Mouse (Mus musculus): ENCODE data around the gene Etfrf1. TPM values are rescaled to one million over a fixed set of nuclear protein-coding genes. Genes with fewer than 3 reads are reported as not detected.

Gene Etfrf1
- total RNA-seq, 2 experiments from 2014 or later: 57.4 to 57.6 TPM

DNA sequence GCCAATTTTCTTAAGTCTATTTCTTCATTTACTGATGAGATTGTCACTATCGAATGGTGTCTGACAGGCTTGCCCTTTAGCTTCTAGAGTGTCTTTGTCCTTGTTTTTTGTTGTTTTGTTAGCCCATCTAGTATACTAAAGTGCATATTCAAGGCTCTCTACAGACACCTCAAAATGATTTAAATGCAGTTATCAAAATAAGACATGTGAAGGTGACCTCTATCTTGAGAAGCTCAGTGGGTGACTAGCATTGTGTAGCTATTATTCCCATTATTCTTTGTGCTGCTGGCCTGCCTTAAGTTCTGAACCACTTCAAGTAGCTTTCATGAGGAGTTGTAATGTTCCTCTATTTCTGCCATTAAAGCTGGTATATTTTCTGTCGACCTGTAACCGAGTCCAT, 4.9 kb downstream of the Etfrf1 start:
- no peak for DNase-seq (ENCODE audit: low spot score)

DNA sequence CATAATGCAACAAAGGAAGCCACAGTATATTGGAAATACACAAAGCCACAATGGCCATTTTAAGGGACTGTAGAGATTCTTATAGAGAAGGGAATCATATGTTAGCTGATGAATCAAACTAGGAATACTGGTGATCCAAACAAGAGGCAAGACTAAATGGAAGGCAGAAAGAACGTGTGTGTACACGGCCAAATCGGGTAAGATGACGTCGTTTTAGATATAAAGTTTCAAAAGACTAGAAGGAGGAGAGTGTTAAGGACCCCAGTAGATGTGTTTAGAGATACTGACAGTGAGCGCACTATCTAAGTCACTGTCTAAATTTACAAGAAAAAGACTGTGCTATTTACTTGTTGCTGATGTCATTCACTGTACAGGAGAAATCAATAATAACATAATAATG, 13.3 kb downstream of the Etfrf1 start:
- DNase-seq (ENCODE audit: low spot score): no peak

DNA sequence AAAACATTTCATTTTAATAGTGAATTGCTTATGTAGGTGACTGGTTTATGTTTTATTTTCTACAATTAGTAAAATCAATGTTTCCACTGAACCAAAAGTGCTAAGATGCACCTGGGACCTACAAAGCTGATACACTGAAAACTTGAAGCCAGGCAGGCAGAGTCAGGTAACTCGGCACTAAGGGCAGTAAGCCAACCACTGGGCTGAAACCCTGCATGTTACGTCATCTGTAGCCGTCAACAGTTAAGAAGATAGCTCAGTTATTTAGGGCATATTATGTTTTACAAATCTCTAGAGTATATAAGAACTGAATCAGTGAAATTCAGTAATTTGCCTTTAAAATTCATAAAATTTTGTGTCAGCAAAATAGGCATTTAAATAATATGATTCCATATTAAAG, 15.4 kb downstream of the Etfrf1 start:
- DNase-seq (ENCODE audit: low spot score): no peak

DNA sequence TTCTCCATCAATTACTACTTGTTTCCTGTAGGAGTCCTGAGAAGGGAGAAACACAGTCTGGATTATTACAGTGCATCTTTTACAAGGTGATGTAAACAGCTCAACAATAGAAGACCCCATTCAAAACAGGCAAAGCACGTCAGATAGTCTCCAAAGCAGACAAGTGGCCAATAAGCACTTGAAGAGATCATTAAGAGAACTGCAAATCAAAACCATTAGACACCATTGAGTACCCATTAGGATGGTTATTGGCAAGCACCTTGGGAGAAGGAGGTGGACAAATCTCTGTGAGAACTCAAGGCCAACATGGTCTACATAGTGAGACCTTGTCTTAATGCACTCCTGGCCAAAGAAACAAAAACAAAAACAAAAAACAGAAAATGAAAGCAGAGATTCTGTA, 23.5 kb downstream of the Etfrf1 start:
- no peak for DNase-seq (ENCODE audit: low spot score)

DNA sequence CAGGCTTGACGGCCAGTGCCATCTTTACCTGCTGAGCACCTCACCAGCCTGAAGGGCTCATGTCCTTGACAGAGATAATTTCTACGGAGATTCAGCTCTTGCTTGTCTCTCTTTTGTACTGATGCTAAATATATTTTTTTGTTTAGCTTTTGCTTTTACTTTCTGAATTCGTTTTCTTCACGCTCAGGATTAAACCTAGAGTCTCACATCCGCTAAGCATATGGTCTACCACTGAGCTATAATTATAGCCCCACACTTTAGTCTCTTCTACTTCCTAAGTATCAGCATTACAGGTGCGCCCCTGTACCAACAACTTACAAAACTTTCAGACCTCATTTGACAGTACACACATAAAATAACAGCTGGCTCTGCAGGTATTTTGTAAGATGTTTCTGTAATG, 24.4 kb downstream of the Etfrf1 start:
- DNase-seq (ENCODE audit: low spot score): no peak

DNA sequence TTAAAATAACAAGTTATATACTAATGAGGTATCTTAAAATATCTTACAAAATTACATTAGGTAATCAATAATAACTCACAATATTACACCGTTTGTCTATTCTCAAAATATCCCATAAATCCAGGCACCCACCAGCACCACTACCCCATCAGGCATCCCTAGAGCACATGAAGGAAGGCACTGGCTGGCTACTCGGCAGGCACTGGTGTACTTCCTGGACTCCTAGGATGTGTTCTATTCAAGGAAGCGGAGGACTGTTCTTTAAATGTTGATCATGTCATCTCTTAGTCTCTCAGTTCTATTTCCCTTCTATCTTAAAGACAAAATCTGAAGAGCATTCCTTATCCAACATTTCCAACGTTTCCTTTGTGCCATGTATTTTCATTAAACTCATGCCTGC, 26.2 kb downstream of the Etfrf1 start:
- DNase-seq (ENCODE audit: low spot score): no peak

- DNase-seq (ENCODE audit: low spot score): no peak
These were observed 29.4 kb downstream of the Etfrf1 start for GRCm38 (mm10) chr6:145240285-145240684.

GRCm38 (mm10) chr6:145242521-145242920, 31.6 kb downstream of the Etfrf1 start:
- DNase-seq (ENCODE audit: low spot score): no peak

DNA sequence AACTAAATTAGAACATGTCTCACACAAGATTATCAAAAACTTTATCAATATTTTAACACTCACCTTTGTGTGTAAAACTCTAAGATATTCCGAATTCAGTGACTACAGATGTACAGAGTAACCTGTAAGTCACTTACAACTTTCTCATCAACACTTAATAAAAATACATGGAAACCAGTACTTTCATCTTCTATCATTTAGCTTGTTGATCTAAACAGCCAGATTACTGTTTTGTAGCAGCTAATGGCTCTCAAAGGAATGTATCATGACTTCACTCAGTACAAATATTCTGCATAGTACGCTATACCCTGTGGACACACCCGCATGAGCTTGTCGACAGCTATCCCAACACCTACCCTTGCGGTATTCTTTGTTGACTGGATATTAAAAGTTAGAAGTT, 35.9 kb downstream of the Etfrf1 start:
- no peak for DNase-seq (ENCODE audit: low spot score)

- DNase-seq (ENCODE audit: low spot score): no peak
These were observed 37.0 kb downstream of the Etfrf1 start for GRCm38 (mm10) chr6:145247886-145248285.

DNA sequence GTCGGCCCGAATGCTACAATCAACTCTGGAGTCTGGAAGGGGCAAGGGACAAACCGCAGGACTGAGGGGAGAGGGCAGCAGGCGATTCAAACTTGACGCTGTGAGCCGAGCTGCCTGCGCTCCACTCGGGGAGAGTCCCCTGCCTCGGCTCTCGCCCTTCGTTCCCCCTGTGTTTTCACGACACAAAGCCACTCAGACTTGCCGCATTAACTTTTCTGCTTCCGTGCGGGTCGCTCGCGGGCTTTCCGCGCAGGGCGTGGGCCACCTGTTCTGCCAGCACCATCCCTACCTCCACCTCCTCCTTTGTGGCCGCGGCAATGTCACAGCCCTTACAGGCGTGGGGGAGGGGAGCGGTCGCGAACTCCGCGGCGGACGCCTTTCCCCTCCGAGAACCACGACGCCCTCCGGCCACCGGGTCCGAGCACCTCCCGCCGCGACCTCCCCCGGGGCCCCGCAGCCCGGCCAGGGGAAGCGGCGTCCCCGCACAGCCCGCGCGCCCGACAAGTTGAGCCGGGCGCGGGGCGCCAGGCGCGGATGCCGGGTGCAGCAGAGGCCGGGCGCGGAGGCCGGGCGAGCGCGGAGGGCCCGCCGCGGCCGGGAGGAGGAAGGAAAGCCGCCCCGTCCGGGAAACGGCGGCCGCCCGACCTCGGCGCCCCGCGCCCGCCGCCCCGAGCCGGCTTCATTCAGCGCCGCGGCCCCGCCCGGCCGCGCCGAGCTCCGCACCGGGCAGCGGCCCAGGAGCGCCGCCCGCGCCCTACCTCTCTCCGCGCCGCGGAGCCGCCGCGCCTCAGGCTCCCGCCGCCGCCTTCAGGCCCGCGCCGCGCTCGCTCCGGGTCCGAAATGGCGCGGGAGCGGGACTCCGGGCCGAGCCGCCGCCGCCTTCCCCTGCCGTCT, 38.6 kb downstream of the Etfrf1 start:
- DNase-seq (ENCODE audit: low spot score): peak; percentile 24

DNA sequence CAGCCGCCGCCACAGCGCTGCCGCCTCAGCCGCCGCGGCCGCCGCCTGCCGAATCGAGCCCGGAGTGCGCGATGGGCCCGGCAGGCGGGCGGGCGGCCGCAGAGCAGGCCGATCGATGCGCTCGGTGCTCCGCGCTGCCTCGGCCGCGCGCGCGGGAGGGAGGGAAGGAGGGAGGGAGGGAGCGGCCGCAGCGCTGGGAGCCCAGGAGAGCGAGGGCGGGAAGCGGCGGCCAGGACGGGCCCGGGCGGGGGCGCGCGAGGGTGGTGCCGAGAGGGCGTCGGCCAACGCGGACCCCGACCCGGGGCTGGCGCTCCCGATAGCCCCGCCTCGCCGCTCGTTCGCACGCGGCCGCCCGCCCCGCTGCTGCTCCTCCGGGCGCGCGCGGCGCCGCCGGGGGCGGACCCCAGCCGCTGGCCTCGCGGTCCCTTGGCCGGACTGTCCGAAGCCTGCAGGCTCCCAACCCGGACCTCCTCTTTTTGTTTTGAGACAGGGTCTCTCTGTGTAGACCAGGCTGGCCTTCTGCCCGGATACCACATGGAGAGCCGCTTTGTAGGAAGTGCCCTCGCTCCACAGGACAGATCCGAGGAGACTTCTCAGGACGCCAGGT, 39.4 kb downstream of the Etfrf1 start, which contains the start of gene Kras:
Kras (minus strand) TSS at position 55 of the 607 bp plus-strand sequence.
- peak; percentile 87 for DNase-seq (ENCODE audit: low spot score)

- no peak for DNase-seq (ENCODE audit: low spot score)
These were observed 39.9 kb downstream of the Etfrf1 start for GRCm38 (mm10) chr6:145250820-145251219.

GRCm38 (mm10) chr6:145255952-145256700, 45.2 kb downstream of the Etfrf1 start:
- DNase-seq (ENCODE audit: low spot score): peak; percentile 27

- no peak for DNase-seq (ENCODE audit: low spot score)
These were observed 45.8 kb downstream of the Etfrf1 start for GRCm38 (mm10) chr6:145256701-145257073.

DNA sequence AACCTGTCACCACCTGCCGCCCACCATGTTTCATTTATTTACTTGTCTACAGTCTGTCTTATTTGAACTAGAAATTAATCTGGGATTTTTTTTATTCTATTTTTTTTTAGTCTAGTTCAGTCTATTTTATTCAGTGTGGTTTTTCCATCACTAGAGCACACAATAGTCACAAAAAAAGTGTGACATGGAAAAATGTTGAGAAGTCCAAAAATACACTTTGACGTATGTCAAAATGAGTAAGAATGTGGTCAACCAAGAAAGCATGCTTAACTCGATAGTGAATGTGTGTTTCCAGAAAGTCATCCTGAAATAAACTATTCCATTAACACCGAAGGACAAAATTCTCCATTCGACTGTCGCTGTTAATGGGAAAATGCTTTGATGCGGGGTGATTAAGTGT, 51.4 kb downstream of the Etfrf1 start:
- DNase-seq (ENCODE audit: low spot score): no peak

Other genes starting within 250 kb of the Etfrf1 start
- under 1 TPM; 0.53 to 0.64 TPM for gene Bcat1, start 134.9 kb upstream of the Etfrf1 start, total RNA-seq (2021)
- gene Lrmp, start 95.5 kb upstream of the Etfrf1 start, total RNA-seq (2021): under 1 TPM; 0.37 to 0.55 TPM
- gene Casc1, start 129 bp upstream of the Etfrf1 start, total RNA-seq (2021): under 1 TPM in 1 of 2 experiments, not detected in 1; 0.17 TPM
- gene Kras, start 39.1 kb downstream of the Etfrf1 start, total RNA-seq (2021): 10 to 100 TPM; 12.5 to 21.4 TPM

Measured in gastrocnemius, adult 18-20 months (tissue).